Mouse (Mus musculus): ENCODE measurements around the gene Robo1.
"Not testable (repeated sequence)": the region's sequence is repeated elsewhere in the genome, so short reads cannot be mapped to it uniquely, and the experiment has no call there.

Gene Robo1

DNA sequence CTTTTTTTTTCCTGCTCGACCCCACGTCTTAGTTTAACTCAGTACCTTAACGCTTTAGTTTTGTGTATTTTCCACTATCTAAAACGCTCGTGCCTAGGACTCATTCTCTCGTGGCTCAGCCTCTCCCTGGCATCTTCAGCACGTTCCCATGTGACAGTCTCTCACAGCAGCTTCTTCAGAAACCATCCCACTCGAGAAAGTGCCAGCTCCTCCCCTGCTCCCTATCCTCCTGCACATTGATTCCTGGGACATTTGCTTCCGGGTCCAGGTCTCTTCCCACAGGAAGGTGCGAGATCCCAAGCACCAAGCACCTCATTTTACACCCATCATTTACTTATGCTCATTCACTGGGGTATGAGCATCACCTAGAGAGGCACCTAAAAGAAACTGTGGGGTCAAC lies 150.0 kb downstream of the Robo1 start:
- DNase-seq, result no peak

DNA sequence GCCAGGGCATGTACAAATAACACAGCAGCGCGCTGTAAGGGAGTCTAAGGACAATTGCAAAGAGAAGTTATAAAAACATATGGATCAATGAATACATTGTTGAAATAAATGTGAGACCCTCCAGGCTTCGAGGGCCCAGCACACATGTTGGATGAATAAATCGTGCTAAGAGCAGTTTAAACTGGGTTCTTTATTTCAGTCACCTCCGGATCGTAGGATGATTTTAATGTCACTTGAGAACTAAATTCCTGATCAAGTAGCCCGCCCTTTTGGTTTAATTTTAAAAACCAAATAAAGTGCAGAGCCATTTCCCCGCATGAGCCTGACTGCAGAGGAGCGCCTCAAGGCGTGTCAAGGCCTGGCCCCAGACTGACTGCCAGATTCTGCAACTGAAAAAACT lies 150.5 kb downstream of the Robo1 start:
- DNase-seq, result no peak

DNA sequence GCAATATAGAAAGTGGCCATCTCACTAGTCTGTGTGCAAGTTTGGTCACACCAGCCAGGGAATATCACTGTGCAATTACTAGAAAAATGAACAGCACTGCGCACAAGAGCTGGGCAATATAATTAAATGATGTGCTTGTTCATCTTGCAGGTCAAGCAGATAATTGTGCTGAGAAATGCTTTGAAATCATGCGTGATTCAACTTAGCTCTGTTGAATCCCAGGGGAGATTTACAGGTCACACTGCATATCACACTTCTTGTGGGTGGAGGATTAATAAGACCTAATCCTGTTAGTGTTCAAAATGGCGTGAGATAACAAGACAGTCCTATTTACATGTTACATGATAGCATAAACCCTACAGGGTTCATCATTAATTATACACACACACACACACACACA lies 157.6 kb downstream of the Robo1 start:
- DNase-seq, result no peak

DNA sequence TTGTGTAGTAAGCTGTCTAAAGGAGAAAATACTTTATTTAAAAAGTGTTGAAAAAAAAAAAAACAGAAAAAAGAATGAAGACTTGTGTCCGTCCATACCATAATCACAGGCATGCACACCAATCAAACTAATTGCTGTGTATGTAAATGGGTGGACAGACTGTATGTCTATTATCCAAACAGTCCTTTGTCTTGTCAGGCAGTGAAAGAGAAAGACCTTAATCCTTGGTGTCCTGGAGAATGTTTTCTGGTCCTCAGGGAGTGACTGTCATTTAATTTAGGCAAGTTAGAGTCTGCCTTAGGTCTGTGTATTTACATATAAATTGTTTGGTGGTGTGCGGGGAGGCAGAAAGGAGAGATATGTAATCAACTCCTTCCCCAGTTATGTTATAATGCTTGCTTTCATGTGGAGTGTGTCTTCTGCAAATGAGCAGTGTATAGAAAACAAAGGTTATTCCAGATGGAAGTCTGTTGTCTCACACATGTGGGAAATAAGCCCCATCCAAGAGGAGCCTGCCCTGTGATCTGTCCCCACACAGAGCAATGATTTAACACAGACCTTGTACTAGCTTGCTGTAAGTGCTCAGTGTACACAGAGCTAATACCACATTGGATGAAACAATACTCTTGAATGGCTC lies 162.0 kb downstream of the Robo1 start:
- no peak for DNase-seq

DNA sequence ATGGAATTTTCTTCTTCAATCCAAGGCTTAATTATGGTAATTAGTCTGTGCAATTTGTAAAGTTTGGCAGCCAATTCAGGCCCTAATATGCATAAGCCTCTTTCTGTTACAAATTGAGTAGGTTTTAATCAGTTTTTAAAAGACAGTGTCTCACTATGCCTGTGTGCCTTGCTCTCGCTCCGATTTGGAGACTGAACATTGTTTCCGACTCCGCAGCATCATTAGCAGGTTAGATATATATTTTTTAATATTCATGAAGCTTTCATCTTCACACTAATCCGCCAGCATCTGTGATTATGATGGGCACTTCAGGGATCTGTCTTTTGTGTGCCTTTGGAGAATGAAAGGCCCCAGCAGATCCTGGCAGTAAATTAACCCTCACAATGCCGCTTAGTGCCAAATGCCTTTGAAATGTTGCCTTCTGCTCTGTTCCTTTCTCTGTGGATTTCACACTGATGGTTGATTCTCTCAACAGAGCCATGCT lies 202.7 kb downstream of the Robo1 start:
- no peak for DNase-seq

DNA sequence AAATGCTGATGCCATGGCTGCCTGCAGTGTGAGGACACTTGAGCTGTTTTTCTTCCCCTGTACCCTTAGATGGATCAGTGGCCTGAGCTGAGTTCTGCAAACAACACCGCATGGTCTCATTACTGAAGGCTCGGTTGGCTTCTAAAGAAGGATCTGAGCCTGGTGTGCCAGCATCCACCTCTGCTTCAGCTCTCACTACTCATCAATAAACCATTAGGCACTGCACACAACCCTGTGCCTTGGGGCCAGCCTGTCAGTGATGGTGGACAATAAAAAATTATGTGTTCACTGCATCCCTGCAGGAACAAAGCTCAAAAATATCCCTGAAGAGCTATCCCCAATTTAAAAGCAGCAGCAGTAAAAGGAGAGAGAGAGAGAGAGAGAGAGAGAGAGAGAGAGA lies 223.2 kb downstream of the Robo1 start:
- DNase-seq, result no peak

DNA sequence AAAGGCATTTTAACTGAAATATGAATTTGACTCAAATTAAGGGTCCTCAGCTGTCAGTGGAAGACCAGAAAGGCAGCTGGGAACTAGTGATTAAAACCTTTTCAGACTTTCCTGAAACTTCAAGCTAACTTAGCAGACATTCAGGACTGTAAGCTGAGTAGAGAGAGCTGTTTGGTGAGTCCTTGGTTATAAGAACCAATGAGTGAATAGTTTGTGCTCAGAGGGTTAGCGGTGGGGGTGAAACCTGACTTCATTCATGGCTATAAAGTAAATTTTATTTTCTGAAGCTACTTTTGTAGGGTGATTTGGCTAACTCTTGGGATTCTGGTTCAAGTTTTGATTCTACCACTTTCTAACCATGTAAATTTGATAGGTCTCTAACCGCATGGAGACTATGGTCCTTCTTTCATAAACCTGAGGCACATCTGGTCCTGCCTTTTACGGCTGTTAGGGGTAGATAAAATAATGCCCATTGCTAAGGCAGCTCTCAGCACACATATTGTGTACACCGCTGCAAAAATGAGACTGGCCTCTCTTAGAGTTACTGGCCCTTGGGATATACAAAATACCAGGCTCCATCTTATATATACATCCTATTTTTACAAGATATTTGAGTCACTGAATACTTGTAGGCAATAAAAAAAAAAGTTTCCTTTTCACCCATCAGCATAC lies 225.9 kb downstream of the Robo1 start:
- DNase-seq, result no peak

DNA sequence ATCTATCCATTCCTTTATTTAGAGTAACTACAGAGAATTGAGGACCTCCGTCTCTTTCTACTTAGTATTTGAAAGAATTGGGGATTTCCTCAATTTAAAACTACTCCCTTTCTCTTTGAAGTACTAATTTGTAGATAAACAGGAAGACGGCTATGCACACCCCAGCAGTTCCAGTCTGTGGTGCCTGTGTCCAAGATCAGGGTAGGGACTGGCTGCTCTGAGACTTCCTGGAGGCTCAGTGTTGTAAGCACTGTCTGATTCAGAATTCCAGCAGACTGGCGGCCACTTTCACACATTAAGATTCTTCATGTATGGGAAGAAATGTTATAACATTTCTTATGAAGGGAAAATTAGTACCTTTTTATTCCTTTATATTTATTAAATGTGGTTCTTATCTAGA lies 230.1 kb downstream of the Robo1 start:
- no peak for DNase-seq

DNA sequence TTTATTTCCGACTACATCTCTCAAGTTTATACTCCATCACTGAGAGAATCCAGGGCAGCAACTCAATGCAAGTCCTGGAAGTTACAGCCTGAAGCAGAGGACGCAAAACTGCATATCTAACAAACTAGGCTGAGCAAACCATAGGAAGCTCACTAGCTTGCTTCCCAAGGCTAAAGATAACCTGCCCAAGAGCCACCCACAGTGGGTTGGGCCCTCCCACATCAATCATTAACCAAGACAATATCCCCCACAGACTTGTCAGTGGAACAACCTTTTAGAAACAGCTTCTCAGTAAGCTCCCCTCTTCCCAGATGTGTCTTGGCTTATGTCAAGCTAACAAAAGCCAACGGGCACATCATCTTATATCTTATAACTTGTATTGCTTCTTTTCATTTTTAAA lies 235.8 kb downstream of the Robo1 start:
- DNase-seq, result no peak

DNA sequence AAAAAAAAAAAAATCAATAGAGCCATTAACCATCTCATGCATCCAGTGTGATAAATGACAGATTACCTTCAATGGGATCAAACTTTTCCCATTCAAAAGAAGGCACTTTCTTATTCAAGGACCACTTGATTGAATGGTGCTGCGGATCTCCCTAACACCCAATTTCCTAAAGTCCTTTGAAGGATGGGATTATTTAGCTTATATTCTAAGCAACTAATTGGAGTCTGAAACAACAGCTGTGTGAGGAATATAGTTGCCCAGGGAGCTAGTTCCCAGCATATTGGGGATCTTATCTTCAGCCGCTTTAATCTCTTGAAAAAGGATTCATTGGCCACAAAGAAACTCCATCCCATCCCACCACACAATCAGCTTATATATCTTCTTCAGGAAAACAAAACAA lies 236.8 kb downstream of the Robo1 start:
- DNase-seq, result no peak

DNA sequence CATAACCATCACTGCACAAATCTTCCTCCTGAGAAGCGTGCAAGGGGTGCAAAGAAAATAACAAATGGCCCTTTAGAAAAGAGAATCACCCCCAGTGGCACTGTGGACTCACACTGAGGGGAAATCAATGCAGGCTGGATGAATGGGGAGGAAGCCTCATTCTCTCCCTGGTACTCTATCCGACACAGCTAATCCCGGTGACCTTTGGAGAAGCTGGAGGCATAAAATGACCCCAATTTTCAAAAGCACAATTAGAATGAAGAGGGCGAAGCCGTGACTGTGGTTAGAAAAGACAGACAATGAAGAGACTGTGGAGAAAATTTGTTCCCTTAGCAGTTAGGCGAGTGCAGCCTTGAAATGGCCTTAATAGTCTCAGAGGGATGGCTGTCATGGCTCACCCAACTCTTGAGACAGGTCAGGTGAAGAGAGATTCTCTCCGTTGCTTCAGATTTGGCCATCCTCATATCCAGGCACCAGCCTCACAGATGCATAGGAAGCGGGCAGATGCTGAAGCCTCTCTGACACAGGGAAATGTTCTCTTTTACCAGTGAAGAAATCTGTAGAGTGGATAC lies 243.7 kb downstream of the Robo1 start:
- DNase-seq, result no peak

DNA sequence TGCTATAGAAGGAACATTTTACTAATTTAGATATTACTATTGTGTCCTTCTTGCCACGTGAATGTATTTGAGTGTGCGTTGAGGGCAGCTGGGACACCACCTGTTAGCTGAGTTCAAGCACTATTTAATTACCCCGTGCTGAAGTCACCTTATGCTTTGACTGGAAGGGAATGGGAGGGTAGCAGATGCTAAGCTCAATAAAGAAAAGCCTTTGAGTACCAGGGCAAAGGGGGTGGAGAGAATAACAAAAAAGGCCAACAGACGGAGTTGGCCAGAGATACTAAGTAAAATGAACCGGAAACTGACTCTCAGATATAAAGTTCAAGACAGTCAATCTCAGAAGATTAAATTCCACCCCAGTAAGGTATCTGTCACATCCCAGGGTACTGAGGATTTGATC lies 245.6 kb downstream of the Robo1 start:
- DNase-seq, result no peak

DNA sequence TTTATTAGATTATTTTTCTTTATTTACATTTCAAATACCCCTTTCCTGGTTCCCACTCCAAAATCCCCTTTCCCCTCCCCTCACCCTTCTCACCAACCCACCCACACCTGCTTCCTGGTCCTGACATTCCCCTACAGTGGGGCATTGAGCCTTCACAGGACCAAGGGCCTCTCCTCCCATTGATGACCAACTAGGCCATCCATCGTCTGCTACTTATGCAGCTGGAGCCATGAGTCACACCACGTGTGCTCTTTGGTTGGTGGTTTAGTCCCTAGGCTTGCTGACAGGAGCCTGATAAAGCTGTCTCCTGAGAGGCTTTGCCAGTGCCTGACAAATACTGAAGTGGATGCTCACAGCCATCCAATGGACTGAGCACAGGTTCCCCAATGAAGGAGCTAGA lies 254.0 kb downstream of the Robo1 start:
- not testable (repeated sequence) for DNase-seq

DNA sequence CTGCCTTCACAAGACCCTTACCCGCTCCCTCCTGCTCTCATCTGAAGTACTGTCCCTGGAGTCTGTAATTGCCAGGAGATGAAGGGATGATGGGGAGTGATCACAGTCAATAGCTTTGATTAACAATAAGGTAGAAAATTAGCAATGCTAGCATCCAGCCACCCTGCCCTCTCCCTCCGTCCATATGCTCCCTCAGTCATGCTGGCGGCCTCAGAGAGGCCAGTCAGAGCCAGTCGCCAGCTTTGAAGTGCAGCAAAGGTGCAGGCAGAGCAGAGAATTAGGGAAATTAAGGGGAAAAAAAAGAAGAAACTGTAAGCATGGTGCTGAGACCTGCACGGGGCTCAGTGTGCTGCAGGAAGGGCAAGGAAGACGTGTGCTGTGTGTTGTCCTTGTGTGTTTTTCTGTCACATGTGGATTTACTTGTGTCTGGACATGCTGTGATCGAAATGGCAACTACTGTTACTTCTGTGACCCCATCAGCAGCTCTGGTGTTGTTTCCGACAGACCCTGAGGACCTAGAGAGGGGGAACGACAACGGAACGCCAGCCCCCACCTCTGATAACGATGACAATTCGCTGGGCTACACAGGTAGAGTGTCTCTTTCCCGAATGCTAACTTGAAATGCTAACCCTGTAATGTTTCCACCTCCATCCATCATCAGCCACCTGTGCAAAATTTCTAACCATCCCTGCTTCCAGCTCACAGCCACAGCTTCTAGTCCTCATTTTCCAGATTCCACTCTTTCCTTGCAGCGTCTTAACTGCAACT lies 255.3 kb downstream of the Robo1 start:
- DNase-seq, result no peak

DNA sequence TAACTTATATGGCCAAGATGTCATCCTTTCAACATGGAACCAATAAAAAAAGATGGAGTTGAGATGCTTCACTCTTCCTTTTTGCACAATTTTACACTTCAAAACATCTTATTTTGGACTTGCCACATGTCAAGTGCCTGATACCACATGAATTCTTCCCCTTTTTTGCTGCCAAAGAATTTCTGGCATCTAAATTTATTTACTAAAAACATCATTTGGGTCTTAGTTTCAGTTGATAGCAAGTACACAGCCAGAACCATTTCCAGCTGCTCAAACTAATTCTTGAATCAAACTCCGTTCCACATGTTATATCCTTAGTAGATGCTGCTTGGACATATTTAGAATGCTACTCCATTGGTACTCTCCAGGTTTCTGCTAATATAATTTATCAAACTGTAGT lies 267.1 kb downstream of the Robo1 start:
- DNase-seq, result no peak

DNA sequence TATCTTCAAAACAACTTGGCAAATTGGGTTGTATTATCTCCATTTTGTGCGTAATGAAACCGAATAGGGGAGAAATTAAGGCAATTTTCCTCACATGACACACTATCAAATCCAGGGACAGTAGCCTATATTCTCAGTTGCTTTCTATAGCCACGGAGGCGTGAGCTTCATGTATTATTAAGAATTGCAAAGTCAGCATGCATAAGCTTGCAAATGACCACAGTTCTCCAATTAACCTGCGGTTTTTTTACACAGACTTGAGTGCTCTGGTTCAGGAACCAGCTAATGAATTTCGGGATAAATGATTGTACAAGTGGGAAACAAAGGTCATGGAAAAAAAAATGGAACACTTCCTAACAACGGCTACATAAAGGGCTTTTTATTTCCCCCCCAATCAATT lies 268.9 kb downstream of the Robo1 start:
- DNase-seq, result no peak

DNA sequence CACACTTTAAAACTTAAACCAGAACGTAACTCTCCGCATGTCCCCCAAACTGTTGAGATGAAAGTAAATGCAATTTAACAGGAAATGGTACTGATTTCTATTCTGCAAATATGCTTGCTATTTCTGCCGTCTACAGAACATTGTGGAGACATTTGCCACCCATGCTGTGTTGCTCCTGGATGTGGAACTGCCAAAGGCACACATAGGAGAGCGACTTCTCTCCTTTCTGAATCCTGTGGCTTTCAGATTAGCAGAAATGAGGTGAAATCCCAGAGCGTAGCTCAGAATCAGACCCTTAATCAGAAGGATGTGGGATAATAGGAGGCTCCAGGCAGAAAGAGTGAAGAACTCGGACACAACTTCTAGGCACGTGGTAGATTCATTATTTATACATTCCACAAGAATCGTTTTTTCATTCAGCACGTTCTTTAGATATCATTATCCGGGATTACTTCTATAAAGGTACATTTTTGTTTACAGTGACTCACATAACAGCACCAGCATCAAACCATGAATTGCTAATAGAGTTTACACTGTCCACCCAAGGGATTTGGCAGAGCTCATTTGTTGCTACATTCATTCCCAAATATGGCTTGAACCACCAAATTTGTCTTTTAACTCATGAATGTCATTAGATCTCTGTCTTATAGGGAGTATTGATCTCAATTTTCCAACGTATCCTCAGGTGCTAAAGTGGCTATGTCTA lies 276.5 kb downstream of the Robo1 start:
- no peak for DNase-seq

DNA sequence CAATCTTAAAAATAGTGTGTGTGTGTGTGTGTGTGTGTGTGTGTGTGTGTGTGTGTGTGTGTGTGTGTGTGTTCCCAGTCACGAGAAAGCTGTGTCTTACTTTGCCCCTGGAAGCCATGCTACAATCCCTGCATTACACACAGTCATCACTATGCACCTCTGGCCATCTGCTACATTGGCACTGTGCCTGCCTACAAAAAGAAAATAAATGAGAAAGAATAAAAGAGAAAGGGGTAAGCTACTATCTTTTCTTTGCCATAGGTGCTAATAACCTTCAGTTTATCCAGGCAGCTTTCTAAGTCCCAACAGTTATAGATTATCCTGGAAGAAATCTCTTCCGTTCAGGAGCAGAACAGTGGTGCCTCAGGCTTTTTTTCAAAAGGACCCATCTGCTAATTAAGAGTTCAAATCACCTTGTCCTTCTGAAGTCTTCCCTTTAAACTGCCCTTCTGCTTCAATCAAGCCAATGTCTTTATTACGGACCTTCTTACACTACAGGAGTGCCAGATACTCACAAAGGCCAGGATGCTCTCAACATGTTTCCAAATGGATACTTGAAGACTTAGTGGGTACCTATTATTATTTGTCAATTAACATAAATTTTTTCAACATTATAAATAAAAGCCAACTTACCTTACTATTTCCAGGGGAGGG lies 277.2 kb downstream of the Robo1 start:
- no peak for DNase-seq

DNA sequence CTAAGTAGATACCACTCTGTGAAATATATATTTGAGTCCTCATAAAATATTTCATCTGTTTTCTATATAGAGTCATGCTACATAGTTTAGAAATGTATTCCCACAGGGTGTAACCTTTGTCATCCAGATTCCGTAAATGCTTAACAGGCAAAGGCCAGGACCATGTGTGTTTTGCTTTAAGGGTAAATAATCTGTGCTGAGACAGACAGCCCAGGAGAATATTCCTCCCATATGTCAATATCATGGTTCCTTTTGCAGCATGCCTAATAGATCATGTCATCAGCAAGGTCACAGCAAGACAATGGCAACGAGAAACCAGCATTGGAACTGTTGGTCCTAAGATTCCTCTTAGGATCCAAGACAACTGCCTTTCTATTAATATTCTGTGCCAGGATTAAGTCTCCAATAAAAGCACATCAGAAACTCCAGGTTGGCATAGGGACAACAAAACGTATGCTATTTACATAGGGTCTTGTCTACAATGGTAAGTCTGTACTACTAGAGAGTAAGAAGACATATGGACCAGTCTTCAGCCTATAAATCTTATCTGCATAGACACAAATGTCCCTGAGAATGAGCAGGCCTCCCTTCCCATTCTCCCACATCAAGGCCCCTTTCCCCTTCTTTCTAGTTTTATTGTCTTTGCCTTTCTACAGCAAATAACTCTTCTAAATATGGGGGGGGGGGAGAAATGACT lies 279.4 kb downstream of the Robo1 start:
- no peak for DNase-seq

DNA sequence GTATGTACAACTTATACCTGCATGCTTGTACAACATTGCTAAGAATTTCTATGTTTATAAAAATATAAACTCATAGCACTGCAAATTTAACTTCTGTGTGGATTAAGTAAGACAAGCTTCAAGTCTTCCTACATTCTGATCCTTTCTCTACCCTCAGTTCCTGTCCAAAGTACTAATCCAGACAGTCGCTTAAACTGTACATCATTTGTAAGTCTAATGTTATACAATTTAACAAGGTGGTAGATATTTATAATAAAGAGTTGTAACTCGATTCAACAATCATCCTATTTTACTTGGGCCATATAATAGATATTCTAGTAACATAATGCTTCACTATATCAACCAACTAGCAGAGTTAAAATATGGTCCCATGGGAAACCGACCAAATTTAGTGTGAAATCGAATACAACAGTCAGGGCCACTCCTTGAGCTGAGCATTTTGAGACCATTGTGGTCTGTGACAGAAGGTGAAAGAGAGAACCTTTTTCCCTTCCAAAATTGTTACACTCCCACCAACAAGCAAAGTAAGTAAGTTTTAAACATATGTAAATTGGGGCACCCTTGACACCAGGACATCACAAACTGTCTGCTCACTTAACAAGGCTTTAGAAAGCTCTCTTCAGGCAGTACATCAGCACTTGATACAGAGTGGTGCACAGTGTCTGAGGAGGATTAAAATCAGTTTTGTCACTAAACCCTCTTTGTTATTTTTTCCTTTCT lies 295.5 kb downstream of the Robo1 start:
- DNase-seq, result no peak

DNA sequence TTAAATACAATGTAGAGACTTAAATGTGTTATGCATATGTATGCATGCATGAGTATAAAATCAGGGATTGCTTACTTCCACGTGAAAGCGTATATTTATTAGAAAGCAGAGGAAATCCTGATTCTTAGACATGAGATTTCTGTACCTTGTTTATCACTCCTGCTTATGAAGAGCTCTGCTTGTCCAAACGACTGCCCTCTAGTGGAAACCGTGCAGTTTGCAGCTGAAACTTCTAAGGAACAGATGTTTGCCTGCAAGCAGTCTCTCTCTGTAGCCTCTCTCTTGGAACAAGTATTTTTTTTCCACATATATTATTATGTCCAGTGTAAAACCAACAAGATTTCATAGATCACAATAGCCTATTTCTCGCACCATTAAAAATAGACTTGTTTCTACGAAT lies 297.0 kb downstream of the Robo1 start:
- DNase-seq, result no peak
